Mouse (Mus musculus): ENCODE measurements around the gene G3bp2.
A peak's percentile ranks its signal among the peaks of the same experiment; 100 is the strongest.
"Not testable (repeated sequence)": the region's sequence is repeated elsewhere in the genome, so short reads cannot be mapped to it uniquely, and the experiment has no call there.

G3bp2 gene

DNA sequence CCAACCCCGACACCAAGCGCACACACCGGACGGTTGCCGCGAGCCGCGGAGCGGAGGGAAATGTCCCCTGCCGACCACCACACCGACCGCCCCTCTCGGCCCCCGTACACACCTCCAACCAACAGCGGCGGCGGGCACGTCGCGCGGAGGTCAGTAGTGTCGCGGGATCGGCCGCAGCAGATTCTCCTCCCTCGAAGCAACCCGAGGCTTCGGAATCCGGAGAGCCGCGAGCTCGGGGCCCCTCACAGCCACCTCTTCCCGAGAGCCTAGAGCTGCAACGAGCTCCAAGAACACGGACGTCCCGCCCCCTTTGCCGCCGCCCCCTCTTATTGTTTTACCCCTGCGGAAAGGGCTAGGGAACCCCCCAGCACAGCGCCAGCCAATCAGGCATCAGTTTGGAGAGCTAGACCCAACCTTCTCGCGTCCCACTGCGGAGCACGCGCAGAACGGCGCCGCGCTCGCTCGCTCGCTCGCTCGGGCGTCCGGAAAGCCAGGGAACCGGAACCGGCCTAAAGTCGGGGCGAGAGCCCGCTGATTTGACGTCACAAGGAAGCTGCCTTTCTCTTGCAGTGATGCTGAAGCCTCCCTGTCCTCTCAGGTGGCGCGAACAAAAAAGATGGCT is at the start of gene G3bp2:
Gene G3bp2, minus strand, starts transcription at position 303 of the 622 bp plus-strand sequence.
- DNase-seq: peak; percentile 98

- not testable (repeated sequence) for DNase-seq
Observed at GRCm38 (mm10) chr5:92133006-92133405, 49.5 kb upstream of the G3bp2 start.

DNA sequence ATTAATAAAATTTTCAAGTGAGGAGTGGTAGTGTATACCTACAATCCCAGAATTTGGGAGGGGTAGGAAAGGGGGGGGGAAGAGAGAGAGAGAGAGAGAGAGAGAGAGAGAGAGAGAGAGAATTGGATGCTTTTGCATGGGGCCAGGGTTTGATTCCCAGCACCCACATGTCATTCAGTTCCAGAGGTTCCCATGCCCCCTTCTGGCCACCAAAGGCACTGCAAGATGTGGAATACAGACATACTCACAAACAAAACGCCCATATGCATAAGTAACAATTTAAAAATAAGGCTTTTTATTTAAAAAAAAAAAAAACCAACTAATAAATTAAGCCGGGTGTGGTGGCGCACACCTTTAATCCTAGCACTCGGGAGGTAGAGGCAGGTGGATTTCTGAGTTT is 48.6 kb upstream of the G3bp2 start:
- no peak for DNase-seq

GRCm38 (mm10) chr5:92130040-92130682 is 46.6 kb upstream of the G3bp2 start:
- no peak for DNase-seq

DNA sequence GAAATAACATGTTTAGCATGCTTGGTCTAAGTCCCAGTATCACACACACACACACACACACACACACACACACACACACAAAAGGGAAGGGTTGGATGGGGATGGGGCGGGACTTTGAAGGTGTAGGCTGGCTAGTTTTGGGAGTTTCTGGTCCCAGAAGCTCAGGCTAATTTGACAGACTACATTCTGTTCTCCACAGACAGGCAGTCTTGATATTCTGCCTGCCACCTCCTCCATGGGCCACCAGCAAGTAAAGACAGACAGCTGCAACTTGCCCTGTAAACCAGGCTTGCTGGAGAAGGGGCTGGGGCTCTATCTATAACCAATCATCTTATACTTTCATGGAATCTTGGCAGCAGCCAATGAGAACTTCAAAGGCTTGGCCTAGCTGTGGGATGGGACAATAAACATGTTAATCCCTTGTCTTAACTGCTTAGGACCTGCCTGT is 45.8 kb upstream of the G3bp2 start:
- DNase-seq: no peak

DNA sequence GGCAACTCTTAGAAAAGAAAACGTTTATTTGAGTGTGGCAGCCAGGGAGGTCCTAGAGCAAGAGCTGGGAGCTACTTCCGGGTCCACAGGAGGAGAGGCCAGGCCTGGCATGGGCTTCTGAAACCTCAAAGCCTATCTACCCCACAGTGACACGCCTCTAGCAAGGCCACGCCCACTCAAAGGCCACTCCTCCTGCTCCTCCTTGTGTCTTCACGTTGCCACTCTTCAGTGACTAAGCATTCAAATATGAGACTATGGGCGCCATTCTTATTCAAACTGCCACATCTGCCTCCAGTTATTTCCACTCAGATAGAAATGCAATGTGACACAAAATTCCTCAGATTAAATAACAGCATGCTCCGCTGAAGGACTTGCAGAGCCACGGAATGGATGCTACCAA is 45.1 kb upstream of the G3bp2 start:
- no peak for DNase-seq

GRCm38 (mm10) chr5:92127751-92128150 is 44.2 kb upstream of the G3bp2 start:
- no peak for DNase-seq

DNA sequence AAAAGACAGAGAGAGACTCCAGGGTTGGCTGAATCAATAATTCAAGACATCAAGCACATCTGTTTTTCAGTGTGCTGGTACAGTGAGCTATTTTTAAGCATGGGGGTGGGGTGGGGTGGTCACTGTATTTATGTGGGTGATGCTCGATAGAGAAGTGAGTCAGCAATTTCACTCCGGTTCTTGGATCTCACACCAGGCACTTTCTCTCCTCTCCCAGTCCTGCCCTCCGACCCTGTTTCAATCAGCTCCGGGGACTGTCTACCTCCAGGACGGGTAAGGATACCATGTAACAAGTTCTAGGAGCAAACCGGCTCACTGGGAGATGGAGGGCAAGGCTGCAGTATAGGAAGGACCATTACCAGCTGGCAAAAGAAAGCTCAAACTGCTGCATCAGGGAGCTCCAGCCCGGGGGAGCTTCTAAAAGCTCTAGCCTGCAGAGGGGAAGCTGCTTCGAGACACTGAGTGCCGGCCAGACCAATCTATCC is 43.7 kb upstream of the G3bp2 start:
- DNase-seq: no peak

- DNase-seq: no peak
Observed at GRCm38 (mm10) chr5:92125446-92125845, 41.9 kb upstream of the G3bp2 start.

DNA sequence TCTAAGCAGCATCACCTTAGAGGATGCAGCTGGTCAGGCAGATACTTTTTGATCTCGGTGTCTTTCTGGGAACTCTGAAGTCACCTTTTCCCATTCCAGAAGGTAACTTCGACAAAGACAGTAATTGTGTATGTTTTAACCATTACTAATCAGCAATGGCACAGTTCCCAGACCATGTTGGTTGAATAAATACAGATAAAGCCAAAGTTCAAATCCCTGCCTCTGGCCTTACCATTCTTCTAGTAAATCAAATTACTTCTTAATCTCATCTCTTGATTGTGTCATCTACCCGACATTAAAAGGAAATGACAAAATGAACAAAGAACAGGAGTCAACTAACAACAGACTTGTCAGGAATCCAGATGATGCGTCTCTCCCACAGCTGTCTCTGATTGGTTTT is 38.1 kb upstream of the G3bp2 start:
- DNase-seq: no peak

- DNase-seq: peak; percentile 77 to 85
Observed at GRCm38 (mm10) chr5:92117823-92118403, 34.4 kb upstream of the G3bp2 start.

DNA sequence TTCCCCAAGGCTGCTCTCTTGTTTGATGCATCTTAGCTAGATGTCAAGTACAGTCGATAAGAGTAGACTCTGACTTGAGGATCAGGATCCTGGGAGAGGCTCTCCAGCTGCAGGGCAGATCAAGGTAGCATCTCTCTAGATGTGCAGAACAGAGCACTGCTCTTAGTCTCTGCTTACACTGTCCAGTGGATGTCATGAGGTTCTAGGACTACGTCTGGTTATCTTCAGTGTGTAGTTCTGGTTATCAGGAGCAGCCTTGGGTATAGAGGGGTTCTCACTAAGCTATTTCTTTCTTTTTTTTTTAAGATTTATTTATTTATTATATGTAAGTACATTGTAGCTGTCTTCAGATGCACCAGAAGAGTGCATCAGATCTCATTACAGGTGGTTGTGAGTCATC is 31.4 kb upstream of the G3bp2 start:
- DNase-seq: no peak

DNA sequence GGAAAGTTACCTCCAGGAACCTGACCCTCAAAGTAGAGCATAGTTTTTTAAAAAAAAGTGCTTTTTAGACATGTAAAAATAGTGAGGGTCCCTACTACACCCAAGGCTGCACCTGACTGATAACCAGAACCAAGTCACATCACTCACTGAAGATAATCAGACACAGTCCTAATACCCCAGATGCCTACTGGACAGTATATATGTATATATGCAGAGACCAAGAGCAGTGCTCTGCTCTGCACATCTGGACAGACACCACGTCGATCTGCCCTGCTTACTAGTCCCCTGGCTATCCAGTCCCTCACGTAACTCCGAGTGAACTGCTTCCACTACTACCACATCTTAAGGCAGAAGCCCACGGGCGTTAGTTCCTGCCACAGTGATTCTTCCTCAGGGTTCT is 30.7 kb upstream of the G3bp2 start:
- no peak for DNase-seq

DNA sequence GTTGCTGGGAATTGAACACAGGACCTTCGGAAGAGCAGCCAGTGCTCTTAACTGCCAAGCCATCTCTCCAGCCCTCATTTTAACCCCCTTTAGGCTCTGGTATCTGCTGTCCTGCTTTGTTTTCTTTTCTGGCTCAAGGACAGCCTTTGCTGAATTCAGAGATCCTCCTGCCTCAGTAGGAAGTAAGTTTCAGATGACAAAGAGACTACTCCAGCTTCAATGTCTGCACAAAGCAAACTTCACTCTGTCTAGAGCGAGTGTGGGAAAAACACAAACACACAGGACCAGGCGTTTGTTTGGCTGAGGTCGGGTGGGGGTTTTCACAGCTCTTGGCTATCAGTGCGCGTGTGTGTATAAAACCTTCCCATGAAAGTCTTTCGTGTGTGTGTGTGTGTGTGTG is 30.0 kb upstream of the G3bp2 start:
- DNase-seq: no peak

DNA sequence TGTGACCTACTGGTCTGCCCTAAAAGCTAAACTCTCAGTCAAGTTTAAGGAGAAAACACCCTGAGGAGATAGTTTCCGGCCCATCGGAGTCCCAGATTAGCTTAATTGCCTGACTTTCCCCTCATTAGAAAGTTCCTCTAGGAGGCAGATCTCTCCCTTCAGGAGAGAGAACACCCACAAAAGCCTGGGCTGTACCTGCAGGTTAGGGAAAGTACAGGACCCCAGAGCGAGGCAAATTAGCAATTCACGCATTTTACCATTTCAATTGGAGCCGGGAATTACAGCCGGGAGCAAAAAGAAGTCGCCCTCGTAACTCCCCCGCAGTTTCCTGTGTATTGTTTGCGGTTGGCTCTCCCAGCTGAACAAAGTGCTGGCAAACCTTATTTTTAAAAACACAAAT is 29.1 kb upstream of the G3bp2 start:
- no peak for DNase-seq

GRCm38 (mm10) chr5:92112175-92112574 is 28.7 kb upstream of the G3bp2 start:
- no peak for DNase-seq

- no peak for DNase-seq
Observed at GRCm38 (mm10) chr5:92110818-92111355, 27.4 kb upstream of the G3bp2 start.

GRCm38 (mm10) chr5:92107282-92107681 is 23.8 kb upstream of the G3bp2 start:
- no peak for DNase-seq

DNA sequence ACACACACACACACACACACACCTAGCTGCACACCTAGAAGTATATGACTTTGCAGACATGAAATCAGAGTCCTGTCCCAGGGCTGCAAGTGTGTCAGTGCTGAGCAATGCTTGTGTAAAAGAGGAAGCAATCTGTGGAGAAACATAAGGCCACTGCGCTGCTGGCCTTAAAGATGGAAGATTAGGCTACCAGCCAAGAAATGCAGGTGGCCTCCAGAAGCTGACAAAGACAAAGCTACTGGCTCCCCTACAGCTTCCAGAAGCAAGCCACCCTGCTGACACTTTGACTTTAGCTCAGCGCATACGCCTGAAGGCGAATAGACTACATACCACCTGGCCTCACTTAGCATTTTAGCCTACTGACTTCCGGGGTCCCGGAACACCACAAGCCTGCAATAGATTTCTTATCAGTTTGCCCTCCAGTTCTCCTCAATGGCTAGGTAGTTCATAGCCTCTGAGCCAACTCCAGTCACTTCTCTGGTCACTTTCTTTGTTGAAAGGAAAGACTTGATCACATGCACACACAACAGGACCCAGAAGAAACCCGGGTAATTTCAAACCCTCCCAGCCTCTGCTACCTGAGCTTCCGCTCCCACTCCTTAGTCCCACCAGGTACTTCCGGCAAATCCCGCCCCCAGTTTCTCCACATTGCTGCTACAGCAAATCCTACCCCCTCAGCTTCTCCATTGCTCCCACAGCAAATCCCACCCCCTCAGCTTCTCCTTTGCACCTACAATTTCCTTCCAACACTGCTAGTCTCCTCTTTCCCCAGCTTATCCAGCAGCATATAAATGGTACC is 23.0 kb upstream of the G3bp2 start:
- DNase-seq: peak; percentile 33 to 45

- DNase-seq: peak in 1 of 2 experiments; percentile 11
Observed at GRCm38 (mm10) chr5:92103816-92104415, 20.4 kb upstream of the G3bp2 start.

DNA sequence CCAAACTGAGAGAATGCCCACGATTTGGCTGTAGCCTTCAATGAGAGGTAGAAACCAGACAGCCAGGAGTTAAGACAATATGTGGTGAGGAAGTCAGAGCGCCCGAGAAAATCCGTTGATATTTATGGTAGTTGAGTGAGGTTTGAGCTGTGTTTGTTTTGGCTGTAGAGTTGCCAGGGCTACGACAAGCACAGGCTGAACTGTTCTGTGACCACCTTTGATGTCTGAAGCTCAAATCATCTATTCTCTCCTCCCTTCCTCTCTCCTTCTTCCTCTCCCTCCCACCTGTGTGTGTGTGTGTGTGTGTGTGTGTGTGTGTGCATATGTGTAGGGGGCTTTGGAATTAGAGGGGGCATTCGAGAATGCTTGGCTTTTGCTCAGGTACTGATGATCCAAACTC is 19.5 kb upstream of the G3bp2 start:
- no peak for DNase-seq

DNA sequence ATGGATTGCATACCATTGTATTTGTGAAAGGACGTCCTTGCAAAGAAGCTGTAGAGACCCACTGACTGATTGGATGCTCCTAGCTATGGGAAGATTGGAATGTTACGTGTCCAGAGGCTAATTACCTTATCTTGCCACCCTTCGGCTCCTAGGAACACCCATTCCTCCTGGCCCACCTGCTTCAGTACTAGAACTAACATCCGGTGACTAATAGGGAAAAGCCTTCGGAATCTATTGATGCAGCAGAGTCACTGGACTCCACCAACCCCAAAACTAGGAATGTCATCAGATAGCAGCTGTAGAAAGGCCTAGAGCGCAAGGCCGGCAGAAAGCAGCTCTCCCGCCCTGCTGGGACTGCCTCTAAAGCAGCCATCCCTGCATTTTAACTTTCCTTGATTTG is 18.1 kb upstream of the G3bp2 start:
- no peak for DNase-seq

Data from cerebellum, postnatal 14 days (tissue).